Mouse (Mus musculus) liver, embryonic 14.5 days (tissue): ENCODE measurements around the gene B4galnt1. TPM values are rescaled to one million over a fixed set of nuclear protein-coding genes. Genes with fewer than 3 reads are reported as not detected.

ENCODE experiments used
- ATAC-seq: fragments of 200-750 bp; cut with Nextera tagmentation; 2 replicates; pipeline ENCODE4 v1.8.0; 2017; ENCODE audit warnings: moderate number of reproducible peaks, mild to moderate bottlenecking, moderate library complexity; ENCODE audit not compliant: insufficient read depth
- DNase-seq, 3 experiments: peaks; one replicate each; pipeline ENCODE4 v3.0.0-alpha.2; 2012 to 2013; ENCODE audit warnings: low read depth in 3 of 3, low spot score in 3 of 3
- H3K27ac ChIP-seq: fragments of 300-500 bp; sonication (generic); 2 replicates; pipeline ENCODE4 v1.5.1; 2014; ENCODE audit warnings: moderate library complexity, mild to moderate bottlenecking, control low read depth, inconsistent platforms
- H3K27me3 ChIP-seq: fragments of 300-500 bp; sonication (generic); 2 replicates; pipeline ENCODE4 v1.6.1; 2014; ENCODE audit warnings: mild to moderate bottlenecking, low read length, moderate library complexity; ENCODE audit not compliant: control insufficient read depth, insufficient read depth
- H3K36me3 ChIP-seq: fragments of 300-500 bp; sonication (generic); replicated peaks from 2 replicates; pipeline ENCODE4 v1.6.1; 2014; ENCODE audit warnings: low read depth; ENCODE audit not compliant: control insufficient read depth, insufficient read depth
- H3K4me1 ChIP-seq, 2 experiments: fragments of 200-500 bp in 1 of 2; fragments of 300-500 bp in 1 of 2; sonication (generic) in 1 of 2; replicated peaks; 2 replicates each; pipeline ENCODE4 v1.6.1; 2012 to 2014; ENCODE audit warnings: antibody characterized with exemption in 1 of 2, inconsistent platforms in 1 of 2, low read length in 1 of 2; ENCODE audit not compliant: control insufficient read depth in 2 of 2, insufficient read depth in 2 of 2
- H3K4me2 ChIP-seq: fragments of 300-500 bp; sonication (generic); 2 replicates; pipeline ENCODE4 v1.6.1; 2014; ENCODE audit warnings: low read depth, mild to moderate bottlenecking, control low read depth, moderate library complexity
- H3K4me3 ChIP-seq, 2 experiments: fragments of 200-500 bp in 1 of 2; fragments of 300-500 bp in 1 of 2; sonication (generic) in 1 of 2; 2 replicates each; pipeline ENCODE4 v1.5.1; 2012 to 2014; ENCODE audit warnings: low read depth in 2 of 2, low read length in 2 of 2, mild to moderate bottlenecking in 2 of 2, control low read depth in 1 of 2, inconsistent platforms in 1 of 2, moderate library complexity in 1 of 2; ENCODE audit not compliant: insufficient read depth in 1 of 2
- H3K9ac ChIP-seq: fragments of 300-500 bp; sonication (generic); replicated peaks from 2 replicates; pipeline ENCODE4 v1.6.1; 2014; ENCODE audit warnings: mild to moderate bottlenecking, control low read depth, moderate library complexity
- H3K9me3 ChIP-seq: fragments of 300-500 bp; sonication (generic); 2 replicates; pipeline ENCODE4 v1.6.1; 2016; ENCODE audit warnings: low read length, mixed read lengths; ENCODE audit not compliant: control insufficient read depth
- CTCF ChIP-seq: IDR thresholded peaks from 2 replicates; pipeline ENCODE4 v1.5.1; 2016; ENCODE audit warnings: antibody characterized with exemption, low read depth, control low read depth
- EP300 ChIP-seq: IDR thresholded peaks from 2 replicates; pipeline ENCODE4 v1.6.1; 2016; ENCODE audit warnings: antibody characterized with exemption, low read depth
- WGBS: fragments of 180-500 bp; shearing (Covaris S2); extraction: QIAGEN DNeasy Blood & Tissue Kit; methylation state at CpG from one replicate; pipeline ENCODE4 v1.1.7; 2014; ENCODE audit not compliant: insufficient replicate concordance; 5-methylcytosine and 5-hydroxymethylcytosine counted together
- polyA plus RNA-seq, 2 experiments: library from polyadenylated mRNA; depleted of rRNA in 1 of 2; stranded (reverse) in 1 of 2; unstranded in 1 of 2; fragments of >200 nt; fragmentation: Nextera tagmentation in 1 of 2; extraction: Ambion mirVana in 1 of 2; gene quantifications; 2 replicates each; pipeline versions ENCODE4 v1.2.1 to v1.2.3; 2012 to 2014

B4galnt1 gene
- polyA plus RNA-seq (2012; rRNA removed), result 9.9 and 10.4 TPM in 2 replicates
- polyA plus RNA-seq (2014; fragmentation: Nextera tagmentation; extraction: Ambion mirVana), result 14.6 and 17.1 TPM in 2 replicates

DNA sequence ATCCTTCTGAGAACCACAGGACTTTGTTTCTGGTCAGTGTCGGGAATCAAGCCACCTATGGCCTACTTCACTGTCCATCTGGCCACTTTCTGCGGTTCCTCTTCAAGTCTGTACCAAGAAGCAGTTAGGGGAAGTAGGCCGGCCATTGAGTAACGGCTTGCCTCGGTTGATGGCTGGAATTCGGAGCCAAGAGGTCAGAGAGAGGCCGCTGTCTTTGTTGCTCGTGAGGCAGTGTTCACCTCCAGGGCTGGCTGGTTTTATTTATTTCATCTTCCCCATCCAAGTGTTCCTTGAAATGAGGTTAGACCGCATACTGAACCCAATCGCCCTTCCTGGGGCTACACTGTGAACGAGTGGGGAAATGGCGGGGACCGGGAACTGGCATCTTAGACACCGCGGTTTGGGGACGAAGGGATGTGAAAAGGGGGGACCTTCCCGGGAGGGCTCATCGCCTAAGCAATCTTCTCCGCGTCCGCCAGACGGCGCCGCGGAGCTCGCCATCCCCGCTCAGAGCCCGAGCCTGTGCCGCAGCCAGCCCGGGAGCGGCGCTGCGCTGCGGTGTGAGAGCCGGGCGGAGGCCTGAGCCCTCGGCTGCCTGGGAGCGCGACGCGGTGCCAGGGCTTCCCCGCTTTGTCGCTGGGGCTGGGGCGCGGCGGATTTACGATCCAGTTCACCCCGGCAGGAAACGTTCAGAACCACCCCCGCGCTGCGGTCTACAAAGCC, at the start of gene B4galnt1:
TSS of gene B4galnt1 (plus strand) at position 595 of the 723 bp plus-strand sequence.
- 3% methylated on average over 52 of the region's 52 CpGs for WGBS
- H3K4me1 ChIP-seq, result peaks cover 4 to 11% of the 10 kb centered on the region in 2 experiments

DNA sequence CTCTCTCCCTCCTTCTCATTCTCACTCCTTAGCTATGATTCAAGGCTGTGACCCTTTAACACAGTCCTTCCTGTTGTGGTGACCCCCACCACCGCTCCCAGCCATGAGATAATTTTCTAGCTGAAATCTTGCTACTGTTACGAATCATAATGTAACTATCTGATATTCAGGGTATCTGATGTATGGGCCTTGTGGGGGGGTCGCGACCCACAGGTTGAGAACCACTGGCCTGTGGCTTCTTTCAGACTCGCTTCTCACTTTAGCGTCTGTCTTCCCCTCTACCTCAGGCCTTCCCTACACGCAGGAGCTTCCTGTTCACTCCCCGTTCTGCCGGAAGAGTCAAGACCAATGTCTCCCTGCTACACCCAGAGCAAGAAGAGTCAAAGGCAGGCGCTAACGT, 46.6 kb upstream of the B4galnt1 start:
- Histone ChIP-seq H3K4me3 (no peak overlapping the region), H3K36me3 (peaks cover 23% of the 10 kb centered on the region), H3K9ac (no peak overlapping the region), H3K27ac (no peak overlapping the region), H3K4me1 (peaks cover 19% of the 10 kb centered on the region in 2 experiments), H3K27me3 (no peaks in the 10 kb centered on the region), H3K9me3 (no peaks in the 10 kb centered on the region), H3K4me2 (no peak overlapping the region)
- 84% methylated on average over 11 of the region's 11 CpGs for WGBS
- no peak for ATAC-seq
- TF ChIP-seq CTCF (no peak), EP300 (no peak)
- no peak for DNase-seq

More for the DNA sequence above, at the start of gene B4galnt1:
- ATAC-seq, result peak; percentile 80
- Histone ChIP-seq H3K9ac (peak within 1 kb of the TSS; percentile 72), H3K4me3 (peak within 1 kb of the TSS; percentile 54 to 63), H3K27me3 (peaks cover 24% of the 10 kb centered on the region), H3K9me3 (no peaks in the 10 kb centered on the region), H3K4me2 (peak within 1 kb of the TSS; percentile 96), H3K27ac (no peak within 1 kb of the TSS; the same call in 1 of the 2 replicates), H3K36me3 (no peaks in the 10 kb centered on the region)
- TF ChIP-seq CTCF, result peak; percentile 88
- no peak for TF ChIP-seq EP300
- peak; percentile 60 to 65 (median 61) for DNase-seq

DNA sequence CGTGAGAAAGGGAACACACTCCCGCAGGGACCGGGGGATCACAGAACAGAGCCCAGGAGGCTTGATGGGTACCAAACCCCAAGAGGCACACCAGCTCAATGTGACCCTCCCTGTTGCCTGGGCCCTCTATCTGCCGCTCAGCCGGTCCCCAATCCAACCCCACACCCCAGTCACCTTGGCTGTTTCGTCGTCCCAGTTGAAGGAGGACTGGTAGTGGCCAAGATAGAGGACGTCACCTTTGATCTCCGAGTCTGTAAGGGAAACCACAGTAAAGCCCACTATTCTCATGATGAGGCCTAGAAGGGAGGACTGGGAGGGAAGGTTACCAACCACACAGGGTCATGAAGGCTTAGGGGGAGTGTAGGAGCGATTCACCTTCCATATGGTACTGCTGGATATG, 45.8 kb upstream of the B4galnt1 start:
- peaks cover 23% of the 10 kb centered on the region for H3K36me3 ChIP-seq
- H3K9me3 ChIP-seq, result no peaks in the 10 kb centered on the region
- H3K4me3 ChIP-seq, result no peak overlapping the region
- no peak overlapping the region for H3K4me2 ChIP-seq
- H3K4me1 ChIP-seq, result peaks cover 19% of the 10 kb centered on the region in 2 experiments
- no peak overlapping the region for H3K9ac ChIP-seq
- no peak for TF ChIP-seq CTCF
- 85% methylated on average over 10 of the region's 10 CpGs for WGBS
- no peak for ATAC-seq
- H3K27me3 ChIP-seq, result no peaks in the 10 kb centered on the region
- no peak for DNase-seq
- no peak overlapping the region for H3K27ac ChIP-seq

DNA sequence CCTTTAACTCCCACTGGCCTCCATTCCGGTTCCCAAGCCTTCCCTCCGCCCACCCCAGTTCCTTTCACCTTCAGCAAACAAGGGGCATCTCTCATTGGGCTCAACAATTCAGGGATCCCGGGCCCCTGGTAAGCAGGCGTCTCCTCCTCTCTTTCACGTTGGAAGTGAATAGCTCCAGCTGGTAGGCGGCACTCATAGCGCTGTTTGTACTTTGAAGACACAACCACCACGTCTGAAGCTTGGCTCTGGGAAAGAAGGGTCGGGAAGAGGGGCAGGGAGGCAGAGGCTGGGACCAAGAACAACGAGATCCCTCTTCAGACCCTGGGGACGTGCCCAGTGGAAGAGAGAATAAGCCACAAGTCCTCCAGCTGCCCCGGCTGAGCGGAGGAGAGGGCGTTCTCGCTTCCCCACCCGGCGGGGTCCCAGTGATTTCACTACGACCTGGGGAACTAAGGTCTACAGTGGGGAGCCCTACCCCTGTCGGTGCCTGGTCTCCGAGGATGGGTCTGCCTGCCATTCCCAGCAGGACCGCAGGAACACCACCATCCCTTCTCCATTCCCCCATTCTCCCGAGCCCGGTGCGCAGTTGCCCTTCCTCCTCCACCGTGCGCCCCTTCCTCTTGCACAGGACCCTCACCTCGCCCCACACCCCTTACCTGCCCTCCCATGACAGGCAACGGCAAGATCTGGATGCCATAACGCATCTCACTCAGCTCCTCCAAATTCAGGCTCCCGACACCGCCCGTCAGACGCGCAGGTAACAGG, 44.5 kb upstream of the B4galnt1 start:
- Histone ChIP-seq H3K4me2 (peak overlapping the region; percentile 96), H3K9me3 (no peaks in the 10 kb centered on the region), H3K4me3 (peak overlapping the region; percentile 81 to 84), H3K36me3 (peaks cover 23% of the 10 kb centered on the region), H3K9ac (peak overlapping the region; percentile 78), H3K27ac (no peak overlapping the region; the same call in 1 of the 2 replicates), H3K27me3 (no peaks in the 10 kb centered on the region), H3K4me1 (peaks cover 25 to 26% of the 10 kb centered on the region in 2 experiments)
- no peak for DNase-seq
- TF ChIP-seq CTCF (peak; percentile 11; the same call in 1 of the 2 replicates), EP300 (no peak)
- ATAC-seq, result peak; percentile 34
- 4% methylated on average over 33 of the region's 34 CpGs for WGBS

DNA sequence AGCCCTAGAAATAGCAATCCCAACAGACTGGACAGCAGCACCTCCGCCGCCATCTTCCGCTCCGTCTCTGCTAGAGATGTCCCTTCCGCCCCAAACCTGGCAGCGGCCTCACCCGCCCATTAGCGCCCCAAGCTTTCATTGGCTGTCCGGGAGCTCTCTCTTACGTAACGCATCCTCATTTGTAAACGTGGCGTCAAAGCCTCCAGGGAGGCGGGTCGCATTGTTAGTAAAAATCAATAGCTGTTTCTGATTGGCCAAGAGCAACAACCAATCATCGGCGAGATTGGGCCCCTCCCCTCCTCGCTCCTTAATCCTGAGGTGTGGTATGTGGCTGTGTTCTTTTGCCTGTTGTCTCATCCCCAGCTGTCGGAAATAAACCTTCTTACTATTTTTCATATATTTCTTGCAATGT, 44.0 kb upstream of the B4galnt1 start, which contains the start of gene Os9:
TSS of gene Os9 (minus strand) at position 66 of the 412 bp plus-strand sequence.
- Histone ChIP-seq H3K4me3 (peak within 1 kb of the TSS; percentile 81 to 84), H3K36me3 (peaks cover 19% of the 10 kb centered on the region), H3K9ac (peak within 1 kb of the TSS; percentile 78), H3K27ac (peak within 1 kb of the TSS; percentile 78; the same call in 1 of the 2 replicates), H3K9me3 (no peaks in the 10 kb centered on the region), H3K4me1 (peaks cover 28 to 30% of the 10 kb centered on the region in 2 experiments), H3K4me2 (peak within 1 kb of the TSS; percentile 96), H3K27me3 (no peaks in the 10 kb centered on the region)
- WGBS, result under 1% methylated on average over 19 of the region's 19 CpGs
- ATAC-seq (peak; percentile 94), DNase-seq (peak; percentile 97 to 98 (median 98))
- TF ChIP-seq CTCF (no peak), EP300 (peak; percentile 38; the same call in 1 of the 2 replicates)
